Mouse (Mus musculus): ENCODE results near the gene Echdc3. TPM values are rescaled to one million over a fixed set of nuclear protein-coding genes. Genes with fewer than 3 reads are reported as not detected.

Echdc3 gene
- polyA plus RNA-seq, 1 experiment from 2014 or later, result 8.1 TPM

DNA sequence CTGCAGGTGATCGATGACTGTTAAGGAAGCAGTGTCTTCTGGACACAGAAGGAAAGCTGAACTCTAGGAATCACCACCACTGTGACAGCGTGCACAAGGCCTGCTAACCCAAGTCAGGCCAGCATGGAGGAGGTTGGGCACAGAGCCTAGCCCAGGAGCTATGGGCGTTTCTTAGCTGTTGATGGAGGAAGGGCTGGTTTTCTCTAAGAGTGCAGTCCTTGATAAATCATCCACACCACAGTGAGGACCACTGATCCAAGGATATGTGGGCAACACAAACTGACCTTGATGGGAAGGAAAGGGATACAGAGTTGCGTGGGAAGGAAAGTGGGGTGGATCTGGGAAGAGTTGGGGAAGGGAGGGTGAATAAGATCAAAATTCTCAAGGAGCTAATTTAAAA lies 55.6 kb downstream of the Echdc3 start:
- Histone ChIP-seq H3K4me1 (ENCODE audit: control insufficient read depth, insufficient read depth, low read length) (0 out of 2 replicates have a peak, but pooled peaks cover 6% of the 10 kb centered on the region), H3K4me2 (replicated peaks; ENCODE audit: low read depth, low read length) (no peak overlapping the region), H3K27ac (ENCODE audit: low read length) (no peak overlapping the region), H3K9me3 (ENCODE audit: control insufficient read depth, low read depth, low read length) (no peaks in the 10 kb centered on the region), H3K27me3 (ENCODE audit: control insufficient read depth, insufficient read depth, low read length) (no peaks in the 10 kb centered on the region), H3K9ac (replicated peaks; ENCODE audit: low read depth, low read length) (no peak overlapping the region), H3K4me3 (ENCODE audit: low read depth, low read length) (no peak overlapping the region), H3K36me3 (ENCODE audit: control insufficient read depth, insufficient read depth, low read length) (no peaks in the 10 kb centered on the region)
- no peak for ATAC-seq (ENCODE audit: insufficient number of reproducible peaks, insufficient read depth, low FRiP score, low read depth)
- 87% methylated on average over 4 of the region's 4 CpGs for WGBS

DNA sequence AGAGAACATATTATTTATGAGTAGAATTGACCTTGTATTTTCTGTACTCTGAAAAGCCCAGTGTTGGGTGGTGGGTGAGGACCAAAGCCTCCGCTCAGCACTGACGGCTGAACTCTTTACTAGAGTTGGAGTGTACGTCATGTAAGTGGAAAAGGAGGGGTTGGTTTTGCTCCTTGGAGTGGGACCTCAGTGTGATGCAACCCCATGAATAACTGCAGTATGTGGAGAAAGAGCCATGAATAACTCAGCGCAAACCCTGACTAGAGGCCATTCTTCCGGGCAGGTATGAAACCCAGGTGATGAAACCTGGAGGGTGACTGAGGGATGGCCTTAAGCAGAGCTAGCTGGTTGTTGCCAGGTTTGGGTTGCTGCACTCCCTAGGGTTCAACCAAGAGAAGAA lies 63.0 kb downstream of the Echdc3 start:
- Histone ChIP-seq H3K36me3 (ENCODE audit: control insufficient read depth, insufficient read depth, low read length) (no peaks in the 10 kb centered on the region), H3K27me3 (ENCODE audit: control insufficient read depth, insufficient read depth, low read length) (no peaks in the 10 kb centered on the region), H3K4me1 (ENCODE audit: control insufficient read depth, insufficient read depth, low read length) (no peaks in the 10 kb centered on the region), H3K4me3 (ENCODE audit: low read depth, low read length) (no peak overlapping the region), H3K9ac (replicated peaks; ENCODE audit: low read depth, low read length) (no peak overlapping the region), H3K4me2 (replicated peaks; ENCODE audit: low read depth, low read length) (no peak overlapping the region), H3K9me3 (ENCODE audit: control insufficient read depth, low read depth, low read length) (no peaks in the 10 kb centered on the region), H3K27ac (ENCODE audit: low read length) (no peak overlapping the region)
- no peak for ATAC-seq (ENCODE audit: insufficient number of reproducible peaks, insufficient read depth, low FRiP score, low read depth)
- WGBS, result 93% methylated on average over 5 of the region's 5 CpGs

DNA sequence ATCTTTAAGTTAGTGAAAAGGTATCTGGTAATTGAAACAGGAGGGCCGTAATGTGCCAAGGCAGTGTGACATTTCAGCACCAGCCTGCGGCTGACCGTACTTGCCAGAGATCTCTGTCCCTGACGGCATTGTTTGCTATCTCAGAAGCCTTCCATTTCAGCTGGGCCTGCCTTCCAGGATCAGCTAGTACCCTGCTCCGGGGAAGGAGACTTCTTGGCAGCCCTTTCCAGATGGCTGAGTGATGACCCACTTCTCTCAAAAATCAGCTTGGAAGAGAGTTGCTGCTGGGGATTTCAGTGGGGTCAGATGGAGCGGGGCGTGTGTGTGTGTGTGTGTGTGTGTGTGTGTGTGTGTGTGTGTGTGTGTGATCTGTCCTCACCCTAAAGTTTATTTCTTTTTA lies 65.9 kb downstream of the Echdc3 start:
- no peak overlapping the region for H3K27ac ChIP-seq (ENCODE audit: low read length)
- WGBS, result 80% methylated on average over 7 of the region's 7 CpGs

DNA sequence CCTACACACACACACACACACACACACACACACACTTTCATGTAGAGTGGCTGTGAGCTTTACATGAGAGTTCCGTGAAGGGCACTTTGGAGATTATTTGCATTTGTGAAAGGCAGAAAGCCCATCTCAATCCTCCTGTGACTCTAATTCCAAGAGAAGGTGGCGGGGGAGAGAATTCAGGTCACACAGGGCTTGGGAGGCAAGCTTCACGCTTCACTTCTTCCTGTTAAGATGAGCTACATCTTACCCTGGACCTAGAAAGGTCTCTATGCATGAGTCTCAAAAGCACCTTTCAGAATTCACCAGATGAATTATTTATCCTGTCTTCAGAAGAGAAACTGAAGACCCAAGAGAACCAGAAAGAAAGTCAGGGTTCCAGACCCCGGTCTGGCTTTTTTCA lies 66.6 kb downstream of the Echdc3 start:
- 82% methylated on average over 4 of the region's 4 CpGs for WGBS
- H3K27ac ChIP-seq (ENCODE audit: low read length), result no peak overlapping the region
- no peaks in the 10 kb centered on the region for H3K9me3 ChIP-seq (ENCODE audit: control insufficient read depth, low read depth, low read length)
- no peak overlapping the region for H3K4me2 ChIP-seq (replicated peaks; ENCODE audit: low read depth, low read length)
- no peaks in the 10 kb centered on the region for H3K4me1 ChIP-seq (ENCODE audit: control insufficient read depth, insufficient read depth, low read length)
- H3K4me3 ChIP-seq (ENCODE audit: low read depth, low read length), result no peak overlapping the region
- no peaks in the 10 kb centered on the region for H3K36me3 ChIP-seq (ENCODE audit: control insufficient read depth, insufficient read depth, low read length)
- no peaks in the 10 kb centered on the region for H3K27me3 ChIP-seq (ENCODE audit: control insufficient read depth, insufficient read depth, low read length)
- ATAC-seq (ENCODE audit: insufficient number of reproducible peaks, insufficient read depth, low FRiP score, low read depth), result no peak
- H3K9ac ChIP-seq (replicated peaks; ENCODE audit: low read depth, low read length), result no peak overlapping the region

More for the DNA sequence above, 65.9 kb downstream of the Echdc3 start:
- Histone ChIP-seq H3K9me3 (ENCODE audit: control insufficient read depth, low read depth, low read length) (no peaks in the 10 kb centered on the region), H3K4me2 (replicated peaks; ENCODE audit: low read depth, low read length) (no peak overlapping the region), H3K4me3 (ENCODE audit: low read depth, low read length) (no peak overlapping the region), H3K36me3 (ENCODE audit: control insufficient read depth, insufficient read depth, low read length) (no peaks in the 10 kb centered on the region), H3K4me1 (ENCODE audit: control insufficient read depth, insufficient read depth, low read length) (no peaks in the 10 kb centered on the region), H3K27me3 (ENCODE audit: control insufficient read depth, insufficient read depth, low read length) (no peaks in the 10 kb centered on the region), H3K9ac (replicated peaks; ENCODE audit: low read depth, low read length) (no peak overlapping the region)
- ATAC-seq (ENCODE audit: insufficient number of reproducible peaks, insufficient read depth, low FRiP score, low read depth), result no peak

DNA sequence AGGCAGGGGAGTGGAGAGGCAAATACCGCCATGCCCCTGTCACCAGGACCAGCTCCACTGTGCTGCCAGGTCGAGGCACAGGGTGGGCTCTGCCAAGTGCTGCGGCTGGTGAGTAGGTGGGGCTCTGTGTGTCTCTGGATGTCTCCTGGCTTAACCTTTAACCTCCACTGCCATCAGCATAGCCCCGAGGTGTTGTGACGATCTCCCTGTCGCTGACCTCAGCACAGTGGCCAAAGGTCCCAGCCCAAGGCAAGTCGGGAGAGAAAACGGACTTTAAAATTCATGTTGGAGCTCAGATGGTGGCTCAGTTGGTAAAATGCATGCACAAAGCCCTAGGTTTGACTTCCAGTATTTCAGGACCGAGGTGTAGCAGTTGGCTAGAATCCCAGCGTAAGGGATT lies 67.2 kb downstream of the Echdc3 start:
- no peak overlapping the region for H3K27ac ChIP-seq (ENCODE audit: low read length)

DNA sequence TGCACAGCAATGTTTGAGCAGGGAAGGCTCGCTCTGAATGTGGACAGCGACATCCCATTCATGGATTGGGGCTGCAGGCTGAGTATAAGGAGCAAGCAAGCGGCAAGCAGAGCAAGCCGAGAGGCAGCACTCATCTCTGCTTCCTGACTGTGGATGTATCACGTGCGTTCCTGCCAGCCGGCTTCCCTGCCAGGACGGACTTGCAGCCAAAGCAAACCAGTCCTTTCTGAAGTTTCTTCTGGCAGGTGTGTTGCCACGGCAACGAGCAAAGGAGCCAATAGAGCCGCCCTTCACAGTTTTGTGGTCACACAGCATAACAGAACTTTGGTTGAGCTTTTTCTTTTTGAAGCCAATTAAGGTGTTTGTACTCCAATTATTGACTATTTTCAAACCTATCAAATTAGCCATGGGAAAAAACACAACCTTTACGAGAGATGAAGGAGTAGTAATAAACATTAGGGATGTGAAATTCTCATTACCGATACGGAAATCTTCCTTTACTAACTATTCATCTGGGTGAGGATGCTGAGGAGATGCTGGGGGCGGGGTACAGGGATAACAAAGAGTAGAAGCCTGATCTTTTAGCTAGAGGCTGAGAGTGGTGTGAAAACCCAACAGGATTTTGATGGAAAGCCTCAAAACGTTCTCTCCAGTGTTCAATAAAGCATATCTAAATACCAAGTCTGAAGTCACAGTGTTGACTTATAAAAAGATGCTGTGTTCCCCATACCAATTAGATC lies 69.7 kb downstream of the Echdc3 start:
- Histone ChIP-seq H3K9ac (replicated peaks; ENCODE audit: low read depth, low read length) (no peak overlapping the region), H3K4me2 (replicated peaks; ENCODE audit: low read depth, low read length) (no peak overlapping the region), H3K9me3 (ENCODE audit: control insufficient read depth, low read depth, low read length) (no peaks in the 10 kb centered on the region), H3K36me3 (ENCODE audit: control insufficient read depth, insufficient read depth, low read length) (no peaks in the 10 kb centered on the region), H3K4me3 (ENCODE audit: low read depth, low read length) (no peak overlapping the region), H3K4me1 (ENCODE audit: control insufficient read depth, insufficient read depth, low read length) (no peaks in the 10 kb centered on the region), H3K27ac (ENCODE audit: low read length) (no peak overlapping the region), H3K27me3 (ENCODE audit: control insufficient read depth, insufficient read depth, low read length) (no peaks in the 10 kb centered on the region)
- no peak for ATAC-seq (ENCODE audit: insufficient number of reproducible peaks, insufficient read depth, low FRiP score, low read depth)
- 72% methylated on average over 16 of the region's 16 CpGs for WGBS

More for the DNA sequence above, 67.2 kb downstream of the Echdc3 start:
- Histone ChIP-seq H3K4me3 (ENCODE audit: low read depth, low read length) (no peak overlapping the region), H3K4me1 (ENCODE audit: control insufficient read depth, insufficient read depth, low read length) (no peaks in the 10 kb centered on the region), H3K27me3 (ENCODE audit: control insufficient read depth, insufficient read depth, low read length) (no peaks in the 10 kb centered on the region), H3K9me3 (ENCODE audit: control insufficient read depth, low read depth, low read length) (no peaks in the 10 kb centered on the region), H3K9ac (replicated peaks; ENCODE audit: low read depth, low read length) (no peak overlapping the region), H3K36me3 (ENCODE audit: control insufficient read depth, insufficient read depth, low read length) (no peaks in the 10 kb centered on the region), H3K4me2 (replicated peaks; ENCODE audit: low read depth, low read length) (no peak overlapping the region)
- no peak for ATAC-seq (ENCODE audit: insufficient number of reproducible peaks, insufficient read depth, low FRiP score, low read depth)
- WGBS, result 75% methylated on average over 10 of the region's 10 CpGs

DNA sequence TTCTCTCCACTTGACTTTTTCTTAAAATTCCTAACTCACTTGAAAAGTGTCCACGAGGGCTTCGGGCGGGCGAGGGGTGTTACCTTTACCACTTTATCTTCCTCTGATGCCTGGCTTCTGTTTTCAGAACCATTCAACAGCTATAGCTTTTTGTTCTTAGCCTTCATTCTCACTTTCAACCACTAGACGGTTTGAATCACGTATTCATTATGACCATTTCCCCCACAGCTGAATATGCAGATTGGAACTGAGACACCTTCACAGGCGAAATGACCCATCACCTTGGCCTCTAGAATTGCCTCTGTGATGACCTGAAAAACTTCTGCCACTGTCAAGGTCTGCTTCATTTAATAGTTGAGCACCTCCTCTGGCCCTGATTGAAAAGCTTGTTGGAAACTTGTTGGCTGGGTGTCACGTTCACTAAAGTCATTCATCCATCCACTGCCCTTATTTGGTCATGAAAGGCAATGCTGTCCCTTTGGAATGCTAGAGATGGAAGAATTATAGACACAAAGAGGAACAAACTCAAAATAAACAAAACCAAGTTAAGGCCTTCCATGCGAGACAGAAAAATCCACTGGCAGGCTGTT lies 72.2 kb downstream of the Echdc3 start:
- Histone ChIP-seq H3K4me3 (ENCODE audit: low read depth, low read length) (no peak overlapping the region), H3K27ac (ENCODE audit: low read length) (no peak overlapping the region), H3K4me2 (replicated peaks; ENCODE audit: low read depth, low read length) (no peak overlapping the region), H3K9me3 (ENCODE audit: control insufficient read depth, low read depth, low read length) (no peaks in the 10 kb centered on the region), H3K4me1 (ENCODE audit: control insufficient read depth, insufficient read depth, low read length) (no peaks in the 10 kb centered on the region), H3K27me3 (ENCODE audit: control insufficient read depth, insufficient read depth, low read length) (no peaks in the 10 kb centered on the region), H3K36me3 (ENCODE audit: control insufficient read depth, insufficient read depth, low read length) (no peaks in the 10 kb centered on the region), H3K9ac (replicated peaks; ENCODE audit: low read depth, low read length) (no peak overlapping the region)
- ATAC-seq (ENCODE audit: insufficient number of reproducible peaks, insufficient read depth, low FRiP score, low read depth), result no peak
- WGBS, result 81% methylated on average over 9 of the region's 9 CpGs

Data from stomach, embryonic 14.5 days (tissue).